Mouse (Mus musculus): ENCODE results near the gene Fam69a.

- no peak for TF ChIP-seq CTCF (IDR thresholded peaks at IDR 0.05; ENCODE audit: extremely low read depth, insufficient read depth, insufficient read length, insufficient replicate concordance)
- no peak for TF ChIP-seq POLR2A (IDR thresholded peaks at IDR 0.05; ENCODE audit: low read depth, low read length)
These were observed 113.0 kb downstream of the Fam69a start for GRCm38 (mm10) chr5:107873886-107874302.
